Mouse (Mus musculus): ENCODE measurements around the gene March4.

- TF ChIP-seq CTCF (conservative IDR thresholded peaks at IDR 0.05; ENCODE audit: insufficient read depth, insufficient read length, low read depth, low read length) (no peak), POLR2A (IDR thresholded peaks at IDR 0.05; ENCODE audit: low read depth, low read length) (no peak)
Observed at GRCm38 (mm10) chr1:72379752-72380353, 156.9 kb downstream of the March4 start.
